Mouse (Mus musculus) limb, embryonic 14.5 days (tissue): ENCODE results near the gene Piwil1. TPM values are rescaled to one million over a fixed set of nuclear protein-coding genes. Genes with fewer than 3 reads are reported as not detected.

Experiments used
- ATAC-seq: fragments of 200-750 bp; cut with Nextera tagmentation; 2 replicates; pipeline ENCODE4 v1.8.0; 2017; ENCODE audit warnings: low read depth, moderate number of reproducible peaks, moderate TSS enrichment; ENCODE audit not compliant: low FRiP score
- DNase-seq: peaks from one replicate; pipeline ENCODE4 v3.0.0-alpha.2; 2015; ENCODE audit warnings: low spot score
- H3K27ac ChIP-seq: fragments of 300-500 bp; sonication (generic); replicated peaks from 2 replicates; pipeline ENCODE4 v1.5.1; 2014; ENCODE audit warnings: low read depth, mild to moderate bottlenecking, low read length, moderate library complexity, mixed read lengths
- H3K27me3 ChIP-seq: fragments of 300-500 bp; sonication (generic); 2 replicates; pipeline ENCODE4 v1.6.1; 2014; ENCODE audit warnings: low read length, mixed read lengths; ENCODE audit not compliant: control insufficient read depth, insufficient read depth
- H3K36me3 ChIP-seq: fragments of 300-500 bp; sonication (generic); 2 replicates; pipeline ENCODE4 v1.6.1; 2014; ENCODE audit warnings: mild to moderate bottlenecking, low read length, moderate library complexity, mixed read lengths; ENCODE audit not compliant: control insufficient read depth, insufficient read depth
- H3K4me1 ChIP-seq: fragments of 300-500 bp; sonication (generic); 2 replicates; pipeline ENCODE4 v1.6.1; 2014; ENCODE audit warnings: antibody characterized with exemption, low read length, mixed read lengths; ENCODE audit not compliant: control insufficient read depth, insufficient read depth
- H3K4me2 ChIP-seq: fragments of 300-500 bp; sonication (generic); replicated peaks from 2 replicates; pipeline ENCODE4 v1.6.1; 2014; ENCODE audit warnings: low read depth, mild to moderate bottlenecking, low read length, moderate library complexity; ENCODE audit not compliant: severe bottlenecking
- H3K4me3 ChIP-seq: fragments of 300-500 bp; sonication (generic); replicated peaks from 2 replicates; pipeline ENCODE4 v1.5.1; 2014; ENCODE audit warnings: low read length
- H3K9ac ChIP-seq: fragments of 300-500 bp; sonication (generic); 2 replicates; pipeline ENCODE4 v1.6.1; 2014; ENCODE audit warnings: mild to moderate bottlenecking, low read depth, low read length, moderate library complexity; ENCODE audit not compliant: severe bottlenecking
- H3K9me3 ChIP-seq: fragments of 300-500 bp; sonication (generic); 2 replicates; pipeline ENCODE4 v1.6.1; 2016; ENCODE audit warnings: low read length; ENCODE audit not compliant: control insufficient read depth
- POLR2A ChIP-seq: fragments of 200-500 bp; IDR thresholded peaks from 2 replicates; pipeline ENCODE4 v1.8.0; 2012; ENCODE audit warnings: inconsistent platforms, mild to moderate bottlenecking, moderate library complexity, borderline replicate concordance; ENCODE audit not compliant: insufficient read depth, insufficient read length; ENCODE audit errors: extremely low read depth
- WGBS: fragments of 180-500 bp; shearing (Covaris S2); extraction: QIAGEN DNeasy Blood & Tissue Kit; methylation state at CpG from one replicate; pipeline ENCODE4 v1.1.7; 2014; 5-methylcytosine and 5-hydroxymethylcytosine counted together
- polyA plus RNA-seq, 2 experiments: library from polyadenylated mRNA; depleted of rRNA in 1 of 2; stranded (reverse) in 1 of 2; unstranded in 1 of 2; fragments of >200 nt; fragmentation: Nextera tagmentation in 1 of 2; extraction: Ambion mirVana in 1 of 2; gene quantifications; 2 replicates each; pipeline versions ENCODE4 v1.2.1 to v1.2.3; 2012 to 2014

Gene Piwil1
- polyA plus RNA-seq, 2 experiments: 0.03 TPM; not detected in 1

- H3K4me2 ChIP-seq: no peak overlapping the region
- no peaks in the 10 kb centered on the region for H3K27me3 ChIP-seq
- H3K9me3 ChIP-seq: 0 out of 2 replicates have a peak, but pooled peaks cover 3% of the 10 kb centered on the region
- H3K4me3 ChIP-seq: no peak overlapping the region
- TF ChIP-seq POLR2A: no peak
- H3K4me1 ChIP-seq: peaks cover 12% of the 10 kb centered on the region
- no peak overlapping the region for H3K27ac ChIP-seq
- ATAC-seq (no peak), DNase-seq (no peak)
- H3K9ac ChIP-seq: no peak overlapping the region
- 100% methylated on average over 1 of the region's 1 CpGs for WGBS
- H3K36me3 ChIP-seq: no peaks in the 10 kb centered on the region
Measured at GRCm38 (mm10) chr5:128665045-128665444, 37.3 kb upstream of the Piwil1 start.

- Histone ChIP-seq H3K9me3 (0 out of 2 replicates have a peak, but pooled peaks cover 3% of the 10 kb centered on the region), H3K9ac (no peak overlapping the region), H3K4me3 (peak overlapping the region; percentile 8; the same call in 1 of the 2 replicates), H3K4me2 (peak overlapping the region; percentile 43), H3K27ac (peak overlapping the region; percentile 52; the same call in 1 of the 2 replicates), H3K36me3 (no peaks in the 10 kb centered on the region), H3K4me1 (peaks cover 12% of the 10 kb centered on the region), H3K27me3 (no peaks in the 10 kb centered on the region)
- ATAC-seq (peak; percentile 79), DNase-seq (peak; percentile 73)
- no peak for TF ChIP-seq POLR2A
- 17% methylated on average over 7 of the region's 7 CpGs for WGBS
Measured at GRCm38 (mm10) chr5:128667303-128667702, 35.0 kb upstream of the Piwil1 start.

- TF ChIP-seq POLR2A: no peak
- H3K9ac ChIP-seq: no peak overlapping the region
- peak; percentile 25 for DNase-seq
- no peak for ATAC-seq
- WGBS: 60% methylated on average over 9 of the region's 9 CpGs
- no peak overlapping the region for H3K27ac ChIP-seq
- no peaks in the 10 kb centered on the region for H3K4me1 ChIP-seq
- no peak overlapping the region for H3K4me2 ChIP-seq
- H3K27me3 ChIP-seq: no peaks in the 10 kb centered on the region
- H3K4me3 ChIP-seq: no peak overlapping the region
- no peaks in the 10 kb centered on the region for H3K9me3 ChIP-seq
- H3K36me3 ChIP-seq: no peaks in the 10 kb centered on the region
Measured at GRCm38 (mm10) chr5:128674124-128674523, 28.2 kb upstream of the Piwil1 start.

GRCm38 (mm10) chr5:128677373-128677772 lies 25.0 kb upstream of the Piwil1 start:
- ATAC-seq (no peak), DNase-seq (no peak)
- Histone ChIP-seq H3K27me3 (no peaks in the 10 kb centered on the region), H3K4me3 (no peak overlapping the region), H3K9me3 (no peaks in the 10 kb centered on the region), H3K4me1 (no peaks in the 10 kb centered on the region), H3K4me2 (no peak overlapping the region), H3K27ac (no peak overlapping the region), H3K36me3 (no peaks in the 10 kb centered on the region), H3K9ac (no peak overlapping the region)
- no peak for TF ChIP-seq POLR2A
- 80% methylated on average over 4 of the region's 4 CpGs for WGBS

- H3K4me2 ChIP-seq: no peak overlapping the region
- no peak for ATAC-seq
- no peak for DNase-seq
- H3K27ac ChIP-seq: no peak overlapping the region
- H3K9me3 ChIP-seq: no peaks in the 10 kb centered on the region
- WGBS: 41% methylated on average over 6 of the region's 6 CpGs
- H3K4me1 ChIP-seq: no peaks in the 10 kb centered on the region
- no peaks in the 10 kb centered on the region for H3K27me3 ChIP-seq
- H3K36me3 ChIP-seq: no peaks in the 10 kb centered on the region
- H3K4me3 ChIP-seq: no peak overlapping the region
- no peak overlapping the region for H3K9ac ChIP-seq
- TF ChIP-seq POLR2A: no peak
Measured at GRCm38 (mm10) chr5:128677861-128678260, 24.5 kb upstream of the Piwil1 start.

GRCm38 (mm10) chr5:128681456-128681855 lies 20.9 kb upstream of the Piwil1 start:
- DNase-seq: no peak
- H3K27me3 ChIP-seq: no peaks in the 10 kb centered on the region

More at GRCm38 (mm10) chr5:128681456-128681855, 20.9 kb upstream of the Piwil1 start:
- TF ChIP-seq POLR2A: no peak
- no peak overlapping the region for H3K27ac ChIP-seq
- H3K4me2 ChIP-seq: no peak overlapping the region
- no peak for ATAC-seq
- WGBS: 45% methylated on average over 5 of the region's 5 CpGs
- H3K9ac ChIP-seq: no peak overlapping the region
- peaks cover 7% of the 10 kb centered on the region; the same call in 1 of the 2 replicates for H3K4me1 ChIP-seq
- H3K36me3 ChIP-seq: no peaks in the 10 kb centered on the region
- H3K9me3 ChIP-seq: peaks cover 6% of the 10 kb centered on the region; the same call in 1 of the 2 replicates
- no peak overlapping the region for H3K4me3 ChIP-seq
